Mouse (Mus musculus): ENCODE measurements around the gene Zfpm1. TPM values are rescaled to one million over a fixed set of nuclear protein-coding genes. Genes with fewer than 3 reads are reported as not detected.
"Not testable (repeated sequence)": the region's sequence is repeated elsewhere in the genome, so short reads cannot be mapped to it uniquely, and the experiment has no call there.

Gene Zfpm1
- polyA plus RNA-seq, 1 experiment, result 1,238 TPM

DNA sequence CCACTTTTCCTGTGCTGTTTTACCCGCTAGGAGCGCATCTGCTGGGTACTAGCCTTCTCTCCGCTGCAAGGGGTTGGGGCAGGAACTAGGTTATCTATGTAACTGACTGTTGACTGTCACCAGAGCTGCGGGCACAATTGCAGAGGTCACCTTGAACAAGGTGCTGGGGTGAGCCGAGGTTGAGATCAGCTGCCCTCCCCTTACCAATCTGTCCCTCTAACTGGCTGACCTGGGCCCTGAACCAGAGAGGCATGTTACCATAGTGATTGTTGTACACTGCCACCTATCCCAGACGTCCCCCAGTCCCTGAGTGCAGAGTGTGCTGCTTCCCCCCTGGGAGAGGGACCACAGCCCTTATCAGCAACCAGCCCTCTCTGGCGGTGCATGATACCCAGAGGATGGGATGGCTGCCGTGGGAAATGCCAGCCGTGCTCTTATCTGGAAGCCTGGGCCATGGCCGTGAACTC lies 39.5 kb downstream of the Zfpm1 start:
- Histone ChIP-seq H3K4me1 (peaks cover 100% of the 10 kb centered on the region), H3K27me3 (replicated peaks) (no peaks in the 10 kb centered on the region), H3K9me3 (no peaks in the 10 kb centered on the region), H3K36me3 (replicated peaks; ENCODE audit: low read length) (peaks cover 99% of the 10 kb centered on the region), H3K4me3 (replicated peaks) (peak overlapping the region; percentile 85)
- TF ChIP-seq GATA1 (IDR thresholded peaks at IDR 0.05; ENCODE audit: borderline replicate concordance, low read length) (peak; percentile 59; the same call in 2 of the 3 replicates), FLI1 (IDR thresholded peaks at IDR 0.05; ENCODE audit: low read length) (no peak)

DNA sequence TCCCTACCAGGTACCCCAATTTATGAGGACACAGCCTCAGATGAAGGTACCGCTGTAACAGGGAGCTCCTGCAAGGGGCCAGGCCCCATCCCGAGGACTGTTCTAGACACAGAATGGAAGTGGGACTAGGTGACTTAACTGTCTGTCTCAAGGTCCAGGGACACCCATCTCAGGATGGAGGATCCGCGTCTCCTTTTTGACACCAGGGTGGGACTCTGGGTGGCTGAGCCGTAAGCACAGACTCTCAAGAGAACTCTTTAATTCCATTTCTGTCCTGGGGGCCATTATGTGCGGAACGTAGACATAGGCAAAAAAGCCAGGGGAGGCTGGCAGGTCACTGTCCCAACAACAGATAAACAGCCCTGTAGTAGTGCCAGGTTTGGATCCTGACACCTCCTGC lies 40.2 kb downstream of the Zfpm1 start:
- TF ChIP-seq GATA1 (IDR thresholded peaks at IDR 0.05; ENCODE audit: borderline replicate concordance, low read length) (no peak), FLI1 (IDR thresholded peaks at IDR 0.05; ENCODE audit: low read length) (no peak)
- no peaks in the 10 kb centered on the region for H3K9me3 ChIP-seq
- peak overlapping the region; percentile 85 for H3K4me3 ChIP-seq (replicated peaks)
- H3K4me1 ChIP-seq, result peaks cover 100% of the 10 kb centered on the region
- peaks cover 98% of the 10 kb centered on the region for H3K36me3 ChIP-seq (replicated peaks; ENCODE audit: low read length)
- H3K27me3 ChIP-seq (replicated peaks), result no peaks in the 10 kb centered on the region

DNA sequence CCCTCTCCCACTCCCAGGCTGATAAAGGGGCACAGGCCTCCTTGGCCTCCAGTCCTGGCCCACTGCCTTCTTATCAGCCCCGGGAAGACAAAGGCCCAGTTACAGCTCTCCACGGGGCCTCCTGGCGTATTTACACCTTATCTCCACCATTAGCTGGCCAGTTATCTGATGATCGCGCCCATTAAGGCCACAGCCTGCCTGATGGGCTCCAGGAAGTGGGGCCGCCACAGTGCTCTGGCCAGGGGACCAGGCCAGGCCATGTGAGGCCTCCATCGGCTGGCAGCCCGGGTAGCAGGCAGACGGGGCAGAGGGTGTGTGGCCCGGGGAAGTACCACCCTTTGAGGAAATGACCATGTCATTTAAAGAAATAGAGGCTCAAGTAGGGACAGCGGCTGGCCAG lies 40.9 kb downstream of the Zfpm1 start:
- Histone ChIP-seq H3K27me3 (replicated peaks) (no peaks in the 10 kb centered on the region), H3K4me1 (peaks cover 100% of the 10 kb centered on the region), H3K9me3 (no peaks in the 10 kb centered on the region), H3K4me3 (replicated peaks) (peak overlapping the region; percentile 81), H3K36me3 (replicated peaks; ENCODE audit: low read length) (peaks cover 98% of the 10 kb centered on the region)
- TF ChIP-seq FLI1 (IDR thresholded peaks at IDR 0.05; ENCODE audit: low read length) (no peak), GATA1 (IDR thresholded peaks at IDR 0.05; ENCODE audit: borderline replicate concordance, low read length) (0 out of 3 replicates have a peak, but pooled peaks have one; percentile 14)

DNA sequence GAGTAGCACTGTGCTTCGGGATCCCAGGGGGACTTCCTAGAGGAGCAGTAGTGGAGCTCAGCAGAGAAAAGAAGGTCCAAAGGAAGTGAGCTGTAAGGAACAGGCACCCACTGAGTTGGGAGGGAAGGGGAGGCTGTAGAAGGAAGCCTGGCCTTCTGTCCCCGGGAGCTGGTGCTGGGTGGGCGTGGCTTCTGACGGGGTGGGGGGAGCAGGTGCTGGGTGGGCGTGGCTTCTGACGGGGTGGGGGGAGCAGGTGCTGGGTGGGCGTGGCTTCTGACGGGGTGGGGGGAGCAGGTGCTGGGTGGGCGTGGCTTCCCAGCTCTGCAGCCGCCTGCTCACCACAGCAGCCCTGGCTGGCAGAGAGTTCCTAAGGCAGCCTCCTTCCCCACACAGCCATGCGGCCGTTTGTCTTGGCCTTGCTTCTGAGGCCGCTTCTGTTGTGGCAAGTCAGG lies 42.0 kb downstream of the Zfpm1 start:
- Histone ChIP-seq H3K4me3 (replicated peaks) (peak overlapping the region; percentile 81), H3K36me3 (replicated peaks; ENCODE audit: low read length) (peaks cover 98% of the 10 kb centered on the region), H3K4me1 (peaks cover 100% of the 10 kb centered on the region)
- not testable (repeated sequence) for H3K27me3 ChIP-seq (replicated peaks); H3K9me3 ChIP-seq

DNA sequence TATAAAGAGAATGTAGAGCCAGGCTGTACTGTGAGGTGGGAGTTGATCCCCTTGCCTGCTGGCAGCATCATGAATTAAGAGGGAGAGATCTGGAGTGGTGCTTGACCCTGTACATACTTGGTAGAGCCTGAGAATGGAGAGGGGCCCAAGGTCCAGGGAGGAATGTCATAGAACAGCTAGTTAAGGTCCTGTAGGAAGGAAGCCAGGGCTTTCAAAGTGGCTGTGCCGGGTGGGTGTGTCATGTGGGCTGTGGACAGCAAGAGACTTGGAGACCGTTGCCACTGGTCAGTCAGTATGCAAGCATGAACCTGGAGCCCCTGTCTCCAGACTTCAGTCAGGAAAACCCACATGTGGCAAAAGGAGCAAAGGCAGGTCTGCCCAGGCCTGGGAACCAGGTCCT lies 43.3 kb downstream of the Zfpm1 start:
- peaks cover 100% of the 10 kb centered on the region for H3K4me1 ChIP-seq
- H3K36me3 ChIP-seq (replicated peaks; ENCODE audit: low read length), result peaks cover 98% of the 10 kb centered on the region
- no peak for TF ChIP-seq FLI1 (IDR thresholded peaks at IDR 0.05; ENCODE audit: low read length)
- TF ChIP-seq GATA1 (IDR thresholded peaks at IDR 0.05; ENCODE audit: borderline replicate concordance, low read length), result no peak
- H3K4me3 ChIP-seq (replicated peaks), result peak overlapping the region; percentile 54
- H3K27me3 ChIP-seq (replicated peaks), result no peaks in the 10 kb centered on the region
- no peaks in the 10 kb centered on the region for H3K9me3 ChIP-seq

DNA sequence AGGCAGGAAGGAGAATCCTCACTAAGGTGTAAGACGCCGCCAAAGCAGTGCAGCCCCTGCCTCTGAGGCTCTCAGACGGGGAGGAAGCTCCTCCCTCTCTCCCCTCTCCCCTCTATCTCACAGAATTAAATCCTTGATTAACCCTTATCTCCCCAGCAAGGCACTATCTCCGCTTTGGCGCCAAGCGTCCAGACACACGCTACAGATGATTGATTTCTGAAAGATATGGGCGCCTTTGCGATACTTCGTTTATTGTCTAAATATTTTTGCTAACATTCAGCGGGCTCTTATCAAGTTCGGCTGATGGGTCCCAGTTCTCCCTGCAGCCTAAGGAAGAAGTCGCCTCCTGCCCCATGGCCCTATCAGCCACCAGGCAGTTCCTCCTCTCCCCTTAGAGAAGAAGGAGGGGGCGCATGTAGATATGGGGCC lies 44.2 kb downstream of the Zfpm1 start:
- Histone ChIP-seq H3K4me1 (peaks cover 100% of the 10 kb centered on the region), H3K9me3 (no peaks in the 10 kb centered on the region), H3K36me3 (replicated peaks; ENCODE audit: low read length) (peaks cover 98% of the 10 kb centered on the region), H3K4me3 (replicated peaks) (peak overlapping the region; percentile 75), H3K27me3 (replicated peaks) (no peaks in the 10 kb centered on the region)
- TF ChIP-seq FLI1 (IDR thresholded peaks at IDR 0.05; ENCODE audit: low read length) (no peak), GATA1 (IDR thresholded peaks at IDR 0.05; ENCODE audit: borderline replicate concordance, low read length) (no peak)

DNA sequence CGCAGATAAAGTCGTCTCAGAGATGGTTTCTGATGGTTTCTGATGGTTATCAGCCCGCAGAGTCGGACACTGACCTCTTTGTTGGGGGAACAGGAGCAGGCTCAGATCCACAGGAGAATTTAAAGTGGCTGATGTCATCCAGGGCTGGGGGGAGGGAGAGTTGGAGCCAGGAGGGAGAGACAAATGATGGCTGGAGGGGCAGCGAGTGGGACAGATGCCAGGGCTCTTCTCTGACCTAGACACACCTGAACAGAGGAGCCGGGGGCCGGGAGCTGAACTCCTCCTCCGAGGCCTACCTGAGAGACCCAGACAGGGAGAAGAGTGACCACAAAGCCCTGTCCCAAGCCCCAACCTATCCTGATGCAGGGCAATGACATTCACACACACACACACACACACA lies 47.1 kb downstream of the Zfpm1 start:
- TF ChIP-seq FLI1 (IDR thresholded peaks at IDR 0.05; ENCODE audit: low read length), result no peak
- Histone ChIP-seq H3K4me3 (replicated peaks) (no peak overlapping the region), H3K4me1 (peaks cover 98% of the 10 kb centered on the region), H3K9me3 (no peaks in the 10 kb centered on the region), H3K36me3 (replicated peaks; ENCODE audit: low read length) (peaks cover 97% of the 10 kb centered on the region), H3K27me3 (replicated peaks) (no peaks in the 10 kb centered on the region)

DNA sequence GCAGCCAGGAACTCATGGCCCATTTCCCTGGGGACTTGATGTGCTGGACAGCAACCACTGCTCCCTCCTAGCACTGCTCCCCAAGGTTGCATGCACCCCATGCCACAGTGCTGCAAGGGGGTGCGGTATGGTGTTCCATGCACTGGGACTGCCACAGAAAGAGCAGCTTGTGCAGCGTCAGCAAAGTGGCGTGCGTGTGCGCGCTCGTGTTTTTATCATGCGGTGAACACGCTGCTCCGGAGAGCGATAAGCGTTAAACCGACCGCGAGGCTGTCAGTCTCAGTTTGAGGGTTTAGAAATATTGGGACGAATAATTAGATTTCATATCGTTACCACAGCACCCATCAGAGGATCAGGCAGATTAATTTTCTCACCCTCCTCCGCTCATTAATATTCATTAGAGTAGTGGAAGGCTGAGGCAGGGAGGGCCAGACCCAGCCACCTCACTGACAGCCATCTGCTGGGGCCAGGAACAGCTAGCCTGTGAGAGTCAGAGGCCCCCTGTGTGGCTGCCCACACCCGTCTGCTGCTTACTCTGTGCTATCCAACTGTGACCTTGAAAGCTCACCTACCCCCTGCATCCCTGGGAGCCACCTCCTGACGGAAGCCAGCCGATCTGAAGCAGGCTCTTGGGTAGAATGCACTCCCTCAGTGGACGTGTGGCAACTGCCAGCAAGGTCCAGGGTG lies 47.8 kb downstream of the Zfpm1 start:
- no peaks in the 10 kb centered on the region for H3K27me3 ChIP-seq (replicated peaks)
- no peaks in the 10 kb centered on the region for H3K9me3 ChIP-seq
- peaks cover 98% of the 10 kb centered on the region for H3K4me1 ChIP-seq
- no peak for TF ChIP-seq GATA1 (IDR thresholded peaks at IDR 0.05; ENCODE audit: borderline replicate concordance, low read length)
- TF ChIP-seq FLI1 (IDR thresholded peaks at IDR 0.05; ENCODE audit: low read length), result no peak
- peaks cover 97% of the 10 kb centered on the region for H3K36me3 ChIP-seq (replicated peaks; ENCODE audit: low read length)
- H3K4me3 ChIP-seq (replicated peaks), result peak overlapping the region; percentile 78

DNA sequence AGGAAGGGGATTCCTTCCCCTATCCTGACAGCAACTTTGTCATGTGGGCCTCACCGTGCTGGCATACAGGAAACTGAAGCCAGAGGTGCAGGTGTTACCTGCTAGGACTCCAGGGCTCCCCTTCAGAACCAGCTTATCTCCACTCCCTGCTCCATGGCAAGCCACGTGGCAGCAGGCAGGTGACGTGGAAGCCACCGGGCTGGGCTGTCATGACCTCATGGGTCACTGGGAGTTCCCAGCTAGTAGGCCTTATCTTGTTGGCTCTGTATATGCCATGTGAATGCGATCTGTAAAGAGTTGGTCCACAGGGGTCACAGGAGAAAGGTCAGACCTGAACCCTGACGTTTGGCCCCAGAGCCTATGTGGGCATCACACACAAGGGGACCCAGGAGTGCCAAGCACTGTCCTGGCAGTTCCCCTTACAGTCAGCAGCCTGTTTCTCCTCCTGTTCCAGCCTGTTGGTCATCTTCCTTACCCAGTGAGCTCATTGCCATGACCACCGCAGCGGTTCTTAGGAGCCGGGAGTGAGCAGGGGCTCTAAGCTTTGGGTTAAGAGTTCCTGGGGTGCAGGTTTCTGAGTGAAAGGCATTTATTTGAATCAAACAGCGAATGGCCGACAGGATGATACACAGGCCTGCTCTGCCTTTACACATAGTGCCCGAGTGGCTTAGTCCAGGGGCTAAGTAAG lies 48.6 kb downstream of the Zfpm1 start:
- Histone ChIP-seq H3K27me3 (replicated peaks) (no peaks in the 10 kb centered on the region), H3K9me3 (peaks cover 6% of the 10 kb centered on the region; the same call in 1 of the 2 replicates), H3K36me3 (replicated peaks; ENCODE audit: low read length) (peaks cover 97% of the 10 kb centered on the region), H3K4me3 (replicated peaks) (peak overlapping the region; percentile 46), H3K4me1 (peaks cover 98% of the 10 kb centered on the region)
- TF ChIP-seq FLI1 (IDR thresholded peaks at IDR 0.05; ENCODE audit: low read length), result no peak
- no peak for TF ChIP-seq GATA1 (IDR thresholded peaks at IDR 0.05; ENCODE audit: borderline replicate concordance, low read length)

DNA sequence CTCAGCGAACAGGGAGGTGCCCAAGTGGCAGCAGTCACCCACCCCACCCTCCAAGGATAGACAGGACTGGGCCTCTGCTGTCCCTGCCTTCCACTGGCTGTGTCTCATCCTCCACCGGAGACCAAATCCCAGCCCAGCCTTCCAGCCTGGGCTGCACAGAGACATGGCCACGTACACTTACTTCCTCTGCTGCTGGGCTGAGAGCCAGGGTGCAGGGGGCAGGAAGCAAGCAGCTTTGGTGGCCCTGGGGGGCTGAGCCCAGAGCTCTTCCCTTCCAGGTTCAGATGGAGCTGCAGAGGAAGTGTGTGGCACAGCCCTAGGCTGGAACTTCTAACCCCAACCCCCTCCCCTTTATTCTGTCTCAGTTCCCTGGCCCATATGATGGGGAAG lies 49.2 kb downstream of the Zfpm1 start:
- no peaks in the 10 kb centered on the region for H3K27me3 ChIP-seq (replicated peaks)
- H3K36me3 ChIP-seq (replicated peaks; ENCODE audit: low read length), result peaks cover 97% of the 10 kb centered on the region
- TF ChIP-seq FLI1 (IDR thresholded peaks at IDR 0.05; ENCODE audit: low read length) (no peak), GATA1 (IDR thresholded peaks at IDR 0.05; ENCODE audit: borderline replicate concordance, low read length) (no peak)
- H3K4me1 ChIP-seq, result peaks cover 98% of the 10 kb centered on the region
- H3K4me3 ChIP-seq (replicated peaks), result peak overlapping the region; percentile 46
- H3K9me3 ChIP-seq, result peaks cover 7% of the 10 kb centered on the region; the same call in 1 of the 2 replicates

All from megakaryocyte, embryonic 14.5 days (primary cell).